Mouse (Mus musculus) heart, embryonic 16.5 days (tissue): ENCODE measurements around the gene Ift172. TPM values are rescaled to one million over a fixed set of nuclear protein-coding genes. Genes with fewer than 3 reads are reported as not detected.
A peak's percentile ranks its signal among the peaks of the same experiment; 100 is the strongest.

Source experiments
- ATAC-seq: fragments of 200-750 bp; cut with Nextera tagmentation; replicated peaks from 2 replicates; pipeline ENCODE4 v1.8.0; 2017; ENCODE audit warnings: moderate number of reproducible peaks; ENCODE audit not compliant: insufficient read depth, low FRiP score; ENCODE audit errors: extremely low read depth
- H3K27ac ChIP-seq: fragments of 300-500 bp; sonication (generic); 2 replicates; pipeline ENCODE4 v1.5.1; 2014; ENCODE audit warnings: mild to moderate bottlenecking, low read length, control low read depth, moderate library complexity
- H3K27me3 ChIP-seq: fragments of 300-500 bp; sonication (generic); 2 replicates; pipeline ENCODE4 v1.6.1; 2014; ENCODE audit warnings: low read length, mixed read lengths; ENCODE audit not compliant: control insufficient read depth, insufficient read depth
- H3K36me3 ChIP-seq: fragments of 300-500 bp; sonication (generic); 2 replicates; pipeline ENCODE4 v1.6.1; 2014; ENCODE audit not compliant: control insufficient read depth, insufficient read depth
- H3K4me1 ChIP-seq: fragments of 300-500 bp; sonication (generic); 2 replicates; pipeline ENCODE4 v1.6.1; 2014; ENCODE audit warnings: low read length, mixed read lengths; ENCODE audit not compliant: control insufficient read depth, insufficient read depth
- H3K4me2 ChIP-seq: fragments of 300-500 bp; sonication (generic); 2 replicates; pipeline ENCODE4 v1.6.1; 2014; ENCODE audit warnings: low read depth, mild to moderate bottlenecking, control low read depth, low read length
- H3K4me3 ChIP-seq: fragments of 300-500 bp; sonication (generic); 2 replicates; pipeline ENCODE4 v1.5.1; 2014; ENCODE audit warnings: mild to moderate bottlenecking, control low read depth, low read length
- H3K9ac ChIP-seq: fragments of 300-500 bp; sonication (generic); 2 replicates; pipeline ENCODE4 v1.6.1; 2014; ENCODE audit warnings: low read length, control low read depth
- H3K9me3 ChIP-seq: fragments of 300-500 bp; sonication (generic); replicated peaks from 2 replicates; pipeline ENCODE4 v1.6.1; 2016; ENCODE audit warnings: low read length; ENCODE audit not compliant: control insufficient read depth
- WGBS: fragments of 180-500 bp; shearing (Covaris S2); extraction: QIAGEN DNeasy Blood & Tissue Kit; methylation state at CpG from one replicate; pipeline ENCODE4 v1.1.7; 2014; 5-methylcytosine and 5-hydroxymethylcytosine counted together
- polyA plus RNA-seq: library from polyadenylated mRNA; unstranded; fragments of >200 nt; fragmentation: Nextera tagmentation; extraction: Ambion mirVana; gene quantifications from 2 replicates; pipeline ENCODE4 v1.2.1, GENCODE M21; 2015

The Ift172 gene
- polyA plus RNA-seq: 22.3 and 26.8 TPM in 2 replicates

GRCm38 (mm10) chr5:31290521-31291360 lies at the start of gene Ift172:
Ift172 (minus strand) TSS chr5:31291116.
- WGBS: 2% methylated on average over 45 of the region's 45 CpGs
- H3K9ac ChIP-seq: peak within 1 kb of the TSS; percentile 76
- H3K36me3 ChIP-seq: peaks cover 4% of the 10 kb centered on the region; the same call in 1 of the 2 replicates
- peak; percentile 95 for ATAC-seq
- no peaks in the 10 kb centered on the region for H3K27me3 ChIP-seq
- H3K27ac ChIP-seq: peak within 1 kb of the TSS; percentile 79
- peak within 1 kb of the TSS; percentile 89 for H3K4me2 ChIP-seq
- H3K4me1 ChIP-seq: peaks cover 12% of the 10 kb centered on the region
- peak within 1 kb of the TSS; percentile 70 for H3K4me3 ChIP-seq
- H3K9me3 ChIP-seq: no peaks in the 10 kb centered on the region

DNA sequence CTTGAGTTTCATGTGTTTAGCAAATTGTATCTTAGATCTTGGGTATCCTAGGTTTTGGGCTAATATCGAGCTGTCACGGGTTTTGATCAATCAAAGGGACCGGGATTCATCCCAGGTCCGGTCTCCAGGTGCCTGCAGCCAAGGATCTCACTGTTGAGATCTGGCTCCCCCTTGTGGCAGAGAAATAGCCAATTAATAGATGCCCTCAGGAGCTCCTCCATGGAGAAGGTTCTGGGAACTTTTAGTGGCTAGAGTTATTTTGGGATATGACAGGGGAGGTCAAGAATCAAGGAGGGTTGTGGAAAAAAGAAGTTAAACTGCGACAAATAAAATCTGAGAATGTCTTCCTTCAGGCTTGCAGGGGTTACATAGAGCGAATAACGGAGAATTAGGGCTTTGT lies 37.3 kb upstream of the Ift172 start:
- Histone ChIP-seq H3K4me2 (no peak overlapping the region), H3K36me3 (no peaks in the 10 kb centered on the region), H3K9me3 (peaks cover 2% of the 10 kb centered on the region; the same call in 1 of the 2 replicates), H3K27ac (no peak overlapping the region), H3K4me3 (no peak overlapping the region), H3K4me1 (no peaks in the 10 kb centered on the region), H3K9ac (no peak overlapping the region), H3K27me3 (no peaks in the 10 kb centered on the region)
- 23% methylated on average over 7 of the region's 7 CpGs for whole genome bisulfite sequencing
- ATAC-seq: no peak

- Histone ChIP-seq H3K27me3 (no peaks in the 10 kb centered on the region), H3K4me1 (no peaks in the 10 kb centered on the region), H3K4me3 (no peak overlapping the region), H3K9me3 (no peaks in the 10 kb centered on the region), H3K9ac (no peak overlapping the region), H3K4me2 (no peak overlapping the region), H3K36me3 (no peaks in the 10 kb centered on the region), H3K27ac (no peak overlapping the region)
- no peak for ATAC-seq
- 13% methylated on average over 5 of the region's 5 CpGs for WGBS
Observed at GRCm38 (mm10) chr5:31326850-31327249, 35.9 kb upstream of the Ift172 start.

- ATAC-seq: no peak
- Histone ChIP-seq H3K9ac (no peak overlapping the region), H3K4me1 (no peaks in the 10 kb centered on the region), H3K27ac (no peak overlapping the region), H3K27me3 (no peaks in the 10 kb centered on the region), H3K4me3 (no peak overlapping the region), H3K4me2 (no peak overlapping the region), H3K9me3 (0 out of 2 replicates have a peak, but pooled peaks cover 3% of the 10 kb centered on the region), H3K36me3 (no peaks in the 10 kb centered on the region)
- 54% methylated on average over 3 of the region's 3 CpGs for WGBS
Observed at GRCm38 (mm10) chr5:31324085-31324484, 33.2 kb upstream of the Ift172 start.

DNA sequence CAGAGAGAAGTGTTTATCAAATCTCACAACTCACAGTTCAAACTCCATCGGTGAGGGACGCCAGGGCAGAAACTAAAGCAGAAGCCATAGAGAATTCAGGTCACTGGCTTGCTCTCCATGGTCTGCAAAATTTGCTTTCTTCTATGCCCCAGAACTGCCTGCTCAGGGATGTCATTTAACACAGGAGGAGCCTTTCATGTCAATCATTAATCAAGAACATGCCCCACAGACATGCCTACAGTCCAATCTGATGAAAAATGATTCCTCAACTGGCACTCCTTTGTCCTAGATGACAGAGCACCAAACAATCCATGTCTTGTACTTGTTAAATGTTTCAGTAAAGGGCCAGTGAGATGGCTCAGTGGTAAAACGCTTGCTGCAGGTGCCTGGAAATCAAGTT lies 31.9 kb upstream of the Ift172 start:
- H3K4me3 ChIP-seq: no peak overlapping the region
- no peaks in the 10 kb centered on the region for H3K4me1 ChIP-seq
- 0 out of 2 replicates have a peak, but pooled peaks cover 3% of the 10 kb centered on the region for H3K9me3 ChIP-seq
- H3K27ac ChIP-seq: no peak overlapping the region
- 77% methylated on average over 3 of the region's 3 CpGs for WGBS
- no peak for ATAC-seq
- no peak overlapping the region for H3K9ac ChIP-seq
- H3K4me2 ChIP-seq: no peak overlapping the region
- H3K36me3 ChIP-seq: no peaks in the 10 kb centered on the region
- no peaks in the 10 kb centered on the region for H3K27me3 ChIP-seq

DNA sequence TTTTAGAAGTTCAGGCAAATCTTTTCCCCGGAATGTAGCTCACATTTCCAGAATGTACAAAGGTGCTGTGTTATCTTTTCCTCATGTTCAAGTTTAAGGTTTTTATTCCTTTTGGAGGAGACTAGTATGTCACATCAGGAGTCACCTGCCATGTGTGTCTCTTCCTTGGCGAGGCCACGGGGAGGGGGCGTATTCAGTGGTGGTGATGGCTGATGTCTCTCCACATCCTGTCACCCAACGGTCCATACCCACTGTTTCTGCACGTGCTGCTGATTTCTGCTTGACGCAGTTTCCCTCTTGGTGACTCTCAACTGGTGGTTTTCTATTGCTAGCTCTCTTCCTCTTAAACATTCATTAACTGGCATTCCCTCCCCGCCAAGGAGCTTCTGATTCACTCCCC lies 21.9 kb upstream of the Ift172 start:
- H3K9ac ChIP-seq: no peak overlapping the region
- H3K36me3 ChIP-seq: no peaks in the 10 kb centered on the region
- H3K4me2 ChIP-seq: no peak overlapping the region
- no peak for ATAC-seq
- no peaks in the 10 kb centered on the region for H3K4me1 ChIP-seq
- no peaks in the 10 kb centered on the region for H3K27me3 ChIP-seq
- no peak overlapping the region for H3K27ac ChIP-seq
- 67% methylated on average over 8 of the region's 8 CpGs for WGBS
- H3K9me3 ChIP-seq: no peaks in the 10 kb centered on the region
- H3K4me3 ChIP-seq: no peak overlapping the region

GRCm38 (mm10) chr5:31303093-31303492 lies 12.2 kb upstream of the Ift172 start:
- WGBS: 79% methylated on average over 6 of the region's 6 CpGs
- Histone ChIP-seq H3K4me2 (no peak overlapping the region), H3K4me3 (no peak overlapping the region), H3K27ac (no peak overlapping the region), H3K36me3 (no peaks in the 10 kb centered on the region), H3K9me3 (0 out of 2 replicates have a peak, but pooled peaks cover 3% of the 10 kb centered on the region), H3K9ac (no peak overlapping the region), H3K27me3 (no peaks in the 10 kb centered on the region), H3K4me1 (no peaks in the 10 kb centered on the region)
- no peak for ATAC-seq

DNA sequence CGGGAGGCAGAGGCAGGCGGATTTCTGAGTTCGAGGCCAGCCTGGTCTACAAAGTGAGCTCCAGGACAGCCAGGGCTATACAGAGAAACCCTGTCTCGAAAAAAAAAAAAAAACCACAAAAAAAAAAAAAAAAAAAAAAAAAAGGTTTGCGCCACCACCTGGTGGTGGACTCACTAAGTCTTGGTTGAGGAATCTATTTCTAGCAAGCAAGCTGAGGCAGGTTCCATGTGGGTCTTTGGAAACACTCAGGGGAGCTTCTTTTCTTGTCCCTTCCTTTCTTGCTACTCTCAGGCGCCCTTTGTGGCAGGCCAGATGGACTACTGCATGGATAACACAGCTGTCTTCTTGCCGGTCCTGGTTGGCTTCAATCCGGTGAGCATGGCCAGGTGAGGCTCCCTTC lies 10.9 kb upstream of the Ift172 start:
- no peak overlapping the region for H3K4me3 ChIP-seq
- H3K9ac ChIP-seq: no peak overlapping the region
- H3K4me2 ChIP-seq: no peak overlapping the region
- ATAC-seq: no peak
- 62% methylated on average over 7 of the region's 8 CpGs for WGBS
- no peaks in the 10 kb centered on the region for H3K36me3 ChIP-seq
- 0 out of 2 replicates have a peak, but pooled peaks cover 3% of the 10 kb centered on the region for H3K9me3 ChIP-seq
- no peaks in the 10 kb centered on the region for H3K4me1 ChIP-seq
- no peaks in the 10 kb centered on the region for H3K27me3 ChIP-seq
- no peak overlapping the region for H3K27ac ChIP-seq

DNA sequence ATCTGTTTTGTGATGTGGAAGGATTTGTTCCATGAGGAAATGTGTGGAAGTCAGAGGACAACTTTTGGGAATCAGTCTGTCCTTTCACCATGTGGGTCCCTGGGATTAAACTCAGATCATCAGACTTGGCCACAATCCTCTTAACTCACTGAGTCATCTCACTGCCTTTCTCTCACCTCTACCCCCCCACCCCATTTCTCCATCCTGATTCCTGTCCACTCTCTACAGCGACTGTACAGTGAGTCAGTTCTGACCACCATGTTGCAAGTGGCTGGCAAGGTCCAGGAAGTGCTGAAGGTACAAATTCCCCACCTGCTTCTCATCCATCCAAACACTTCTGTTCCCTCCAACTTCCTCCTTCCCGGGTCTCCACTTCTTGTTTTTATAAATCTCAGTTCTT lies 7.6 kb upstream of the Ift172 start:
- Histone ChIP-seq H3K9ac (no peak overlapping the region), H3K36me3 (no peaks in the 10 kb centered on the region), H3K4me2 (no peak overlapping the region), H3K27ac (no peak overlapping the region), H3K4me1 (peaks cover 4% of the 10 kb centered on the region; the same call in 1 of the 2 replicates), H3K4me3 (no peak overlapping the region), H3K9me3 (no peaks in the 10 kb centered on the region), H3K27me3 (no peaks in the 10 kb centered on the region)
- ATAC-seq: no peak
- 33% methylated on average over 2 of the region's 2 CpGs for WGBS
